Mouse (Mus musculus): ENCODE results near the gene Selenoh. TPM values are rescaled to one million over a fixed set of nuclear protein-coding genes. Genes with fewer than 3 reads are reported as not detected.

Gene Selenoh
- 48.7 TPM for polyA plus RNA-seq (2017; shearing (Covaris generic))

GRCm38 (mm10) chr2:84670569-84670933 is at the start of gene Selenoh:
Gene Selenoh, minus strand, starts transcription at chr2:84670770.

GRCm38 (mm10) chr2:84714811-84715561 is 44.4 kb upstream of the Selenoh start, which contains the start of gene Zdhhc5:
Gene Zdhhc5, minus strand, starts transcription at chr2:84715180.

GRCm38 (mm10) chr2:84679016-84679415 is 8.4 kb upstream of the Selenoh start, which contains the start of gene Tmx2:
Gene Tmx2, minus strand, starts transcription at chr2:84679140.

GRCm38 (mm10) chr2:84677968-84678880 is 7.7 kb upstream of the Selenoh start, which contains the start of the genes Gm28635 and Med19:
Gene Gm28635, minus strand, starts transcription at chr2:84678041.
Gene Med19, plus strand, starts transcription at chr2:84678402.

GRCm38 (mm10) chr2:84658806-84659205 is 11.8 kb downstream of the Selenoh start, which contains the start of gene Btbd18:
Gene Btbd18, plus strand, starts transcription at chr2:84659079.

GRCm38 (mm10) chr2:84650464-84651195 is 19.9 kb downstream of the Selenoh start, which contains the start of gene Ctnnd1:
Gene Ctnnd1, minus strand, starts transcription at chr2:84650765.

Other genes with a start within 250 kb of the Selenoh start
- gene Calcrl, start 245.4 kb downstream of the Selenoh start, polyA plus RNA-seq (2017; shearing (Covaris generic)): 50.9 TPM
- 2.6 TPM for gene Tfpi, start 194.0 kb downstream of the Selenoh start, polyA plus RNA-seq (2017; shearing (Covaris generic))
- not detected for gene Ctnnd1, start 20.0 kb downstream of the Selenoh start, polyA plus RNA-seq (2017; shearing (Covaris generic))
- gene Btbd18, start 11.7 kb downstream of the Selenoh start, polyA plus RNA-seq (2017; shearing (Covaris generic)): 0.19 TPM
- not detected for gene Gm28635, start 7.3 kb upstream of the Selenoh start, polyA plus RNA-seq (2017; shearing (Covaris generic))
- gene Med19, start 7.6 kb upstream of the Selenoh start, polyA plus RNA-seq (2017; shearing (Covaris generic)): 16.4 TPM
- gene Tmx2, start 8.4 kb upstream of the Selenoh start, polyA plus RNA-seq (2017; shearing (Covaris generic)): 57.6 TPM
- gene Zdhhc5, start 44.4 kb upstream of the Selenoh start, polyA plus RNA-seq (2017; shearing (Covaris generic)): 49.6 TPM
- gene Clp1, start 56.6 kb upstream of the Selenoh start, polyA plus RNA-seq (2017; shearing (Covaris generic)): 74.1 TPM
- gene Ypel4, start 63.3 kb upstream of the Selenoh start, polyA plus RNA-seq (2017; shearing (Covaris generic)): 0.77 TPM
- gene Gm19426, start 72.9 kb upstream of the Selenoh start, polyA plus RNA-seq (2017; shearing (Covaris generic)): not detected
- not detected for gene Serping1, start 104.7 kb upstream of the Selenoh start, polyA plus RNA-seq (2017; shearing (Covaris generic))
- 0.73 TPM for gene Ube2l6, start 128.1 kb upstream of the Selenoh start, polyA plus RNA-seq (2017; shearing (Covaris generic))
- gene Smtnl1, start 151.9 kb upstream of the Selenoh start, polyA plus RNA-seq (2017; shearing (Covaris generic)): not detected
- 20.9 TPM for gene Timm10, start 156.2 kb upstream of the Selenoh start, polyA plus RNA-seq (2017; shearing (Covaris generic))
- gene Slc43a1, start 168.1 kb upstream of the Selenoh start, polyA plus RNA-seq (2017; shearing (Covaris generic)): not detected
- gene Rtn4rl2, start 215.9 kb upstream of the Selenoh start, polyA plus RNA-seq (2017; shearing (Covaris generic)): not detected